In genomic region chr13:98205771-98206545, GRCm38 (mm10) we compare ENCODE assay signal across 8 mouse cellular contexts. TPM values are rescaled to one million over a fixed set of nuclear protein-coding genes. Genes with fewer than 3 reads are reported as not detected.
DNase-seq lines count a peak whose midpoint lies in the region; ATAC-seq and TF ChIP-seq lines count a peak whose summit lies in the region.

TSS of gene Arhgef28 (minus strand) at chr13:98206439.

- no peaks in the 10 kb centered on the region for H3K36me3 ChIP-seq in C2C12 (ENCODE audit: control insufficient read depth, insufficient read depth)
- no peaks in the 10 kb centered on the region for H3K36me3 ChIP-seq in forebrain, embryonic 14.5 days (ENCODE audit: control insufficient read depth, insufficient read depth, low read length)
- no peaks in the 10 kb centered on the region for H3K36me3 ChIP-seq in thymus, adult 2 months (ENCODE audit: control insufficient read depth, insufficient read depth, low read length)

- peak; percentile 34 for DNase-seq in c-Kit-positive CD71-negative TER-119-negative erythroid progenitor cells, embryonic 14.5 days (ENCODE audit: low read depth)
- peak; percentile 59 for DNase-seq in forebrain, embryonic 14.5 days (ENCODE audit: low spot score)
- DNase-seq in heart, postnatal 14 days: peak; percentile 77 to 81
- DNase-seq in layer of hippocampus, adult 18-20 months (ENCODE audit: low spot score in 2 of 2): peak in 1 of 2 experiments; percentile 70
- peak; percentile 78 to 87 for DNase-seq in lung, adult 18-20 months
- DNase-seq in thymus, adult 2 months: peak; percentile 40

- H3K79me3 ChIP-seq in C2C12 (ENCODE audit: low read depth): no peaks in the 10 kb centered on the region

- WGBS in forebrain, embryonic 14.5 days: 0% methylated on average over 57 of the region's 76 CpGs
- 1% methylated on average over 74 of the region's 76 CpGs for WGBS in olfactory bulb, adult 2 months
- 1% methylated on average over 74 of the region's 76 CpGs for WGBS in thymus, adult 2 months

- no peaks in the 10 kb centered on the region for H3K27me3 ChIP-seq in C2C12 (ENCODE audit: control insufficient read depth, insufficient read depth, insufficient read length)
- peaks cover 7% of the 10 kb centered on the region; the same call in 1 of the 2 replicates for H3K27me3 ChIP-seq in forebrain, embryonic 14.5 days (replicated peaks; ENCODE audit: control insufficient read depth, insufficient read depth, low read length)
- peaks cover 4% of the 10 kb centered on the region; the same call in 1 of the 2 replicates for H3K27me3 ChIP-seq in thymus, adult 2 months (ENCODE audit: control insufficient read depth, insufficient read depth, low read length)

- no peaks in the 10 kb centered on the region for H3K9me3 ChIP-seq in forebrain, embryonic 14.5 days (replicated peaks; ENCODE audit: control insufficient read depth, low read length)

- peak within 1 kb of the TSS; percentile 57 for H3ac ChIP-seq in C2C12 (ENCODE audit: control insufficient read depth, insufficient read length, low read depth)

- peak within 1 kb of the TSS; percentile 98 for H3K4me2 ChIP-seq in forebrain, embryonic 14.5 days (ENCODE audit: low read length)

- peak within 1 kb of the TSS; percentile 72 for H3K9ac ChIP-seq in forebrain, embryonic 14.5 days (ENCODE audit: low read length)

- H3K79me2 ChIP-seq in C2C12 (ENCODE audit: control insufficient read depth, insufficient read depth): no peaks in the 10 kb centered on the region

- TF ChIP-seq POLR2A in olfactory bulb, adult 2 months (IDR thresholded peaks at IDR 0.05; ENCODE audit: insufficient read depth, low read depth, low read length): no peak
- TF ChIP-seq POLR2A in thymus, adult 2 months (IDR thresholded peaks at IDR 0.05; ENCODE audit: control insufficient read depth, extremely low read depth, insufficient read depth, low read length, poor library complexity): no peak

- peak; percentile 61 for TF ChIP-seq CTCF in C2C12 (IDR thresholded peaks at IDR 0.05; ENCODE audit: control insufficient read depth, insufficient read depth, insufficient read length)
- peak; percentile 10; the same call in 1 of the 2 replicates for TF ChIP-seq CTCF in olfactory bulb, adult 2 months (IDR thresholded peaks at IDR 0.05; ENCODE audit: insufficient read depth, low read depth, low read length)
- 0 out of 2 replicates have a peak, but pooled peaks have one; percentile 32 for TF ChIP-seq CTCF in thymus, adult 2 months (IDR thresholded peaks at IDR 0.05; ENCODE audit: borderline replicate concordance, control insufficient read depth, extremely low read depth, insufficient read depth, low read length, poor library complexity)

- H3K4me3 ChIP-seq in C2C12 (ENCODE audit: insufficient read depth, poor library complexity, severe bottlenecking): peak within 1 kb of the TSS; percentile 23
- peak within 1 kb of the TSS; percentile 57 for H3K4me3 ChIP-seq in forebrain, embryonic 14.5 days (ENCODE audit: low read depth, low read length)
- H3K4me3 ChIP-seq in olfactory bulb, adult 2 months (ENCODE audit: insufficient read depth, low read depth, low read length): peak within 1 kb of the TSS; percentile 45
- H3K4me3 ChIP-seq in thymus, adult 2 months (ENCODE audit: control insufficient read depth, insufficient read depth, low read length): peak within 1 kb of the TSS; percentile 37

- 0 out of 2 replicates have a peak, but pooled peaks cover 2% of the 10 kb centered on the region for H3K4me1 ChIP-seq in forebrain, embryonic 14.5 days (ENCODE audit: control insufficient read depth, insufficient read depth, low read length)
- H3K4me1 ChIP-seq in olfactory bulb, adult 2 months (ENCODE audit: control insufficient read depth, insufficient read depth, low read length): peaks cover 9% of the 10 kb centered on the region
- H3K4me1 ChIP-seq in thymus, adult 2 months (replicated peaks; ENCODE audit: control insufficient read depth, insufficient read depth, low read length): 0 out of 2 replicates have a peak, but pooled peaks cover 5% of the 10 kb centered on the region

- peak; percentile 85 for ATAC-seq in forebrain, embryonic 14.5 days

- H3K27ac ChIP-seq in forebrain, embryonic 14.5 days (ENCODE audit: low read depth, low read length): peak within 1 kb of the TSS; percentile 9; the same call in 1 of the 2 replicates
- no peak within 1 kb of the TSS for H3K27ac ChIP-seq in olfactory bulb, adult 2 months (ENCODE audit: insufficient read depth, low read depth, low read length)
- no peak within 1 kb of the TSS for H3K27ac ChIP-seq in thymus, adult 2 months (ENCODE audit: control insufficient read depth, insufficient read depth, low read length)

- intact Hi-C loops in heart, postnatal 14 days (cut with DNase I): loop anchor here (5.0 kb wide), 2 partner anchors 74 to 174 kb away; no protein-coding TSS in a partner anchor

TF ChIP-seq in C2C12, 6 proteins besides CTCF, POLR2A, EP300 and RAD21:
- no peak for TF ChIP-seq USF1 (IDR thresholded peaks at IDR 0.05; ENCODE audit: low read depth)
- no peak for TF ChIP-seq MAX (IDR thresholded peaks at IDR 0.05)
- TF ChIP-seq MYOG (IDR thresholded peaks at IDR 0.05; ENCODE audit: control insufficient read depth, extremely low read depth, insufficient read length): no peak
- TF ChIP-seq CEBPB (IDR thresholded peaks at IDR 0.05; ENCODE audit: low read depth): no peak
- no peak for TF ChIP-seq FOSL1 (IDR thresholded peaks at IDR 0.05; ENCODE audit: insufficient read depth, low read length, poor library complexity, severe bottlenecking)
- TF ChIP-seq MYOD1 (IDR thresholded peaks at IDR 0.05; ENCODE audit: control insufficient read depth, insufficient read length, low read depth): no peak

RNA-seq across cellular contexts. Expression of gene Arhgef28, which starts in this region (rescaled TPM):
- polyA plus RNA-seq in C2C12 (2012; fragmentation: generic; extraction: Trizol): 1.1 TPM
- 9.9 and 10.9 TPM in 2 replicates for polyA plus RNA-seq in forebrain, embryonic 14.5 days (2014; fragmentation: Nextera tagmentation; extraction: Ambion mirVana)
- total RNA-seq in heart, postnatal 14 days (2021): 1 to 10 TPM; 6.5 to 6.9 TPM
- 100 to 1,000 TPM in 1 of 2 experiments, 10 to 100 TPM in 1; 94.9 to 103 TPM for total RNA-seq in layer of hippocampus, adult 18-20 months (2021)
- not detected in 2 replicates for polyA plus RNA-seq in olfactory bulb, adult 2 months (2012; ENCODE audit: insufficient read depth, insufficient read length, low replicate concordance, missing spikeins)
- 1.7 and 2.0 TPM in 2 replicates for polyA plus RNA-seq in thymus, adult 2 months (2012; rRNA removed)

Comparison
In these comparisons a context has a peak if more than half of its experiments do, and no peak if none do; other contexts are left out.
1. RNA of gene Arhgef28 (total RNA-seq): 94.9 to 103 TPM in layer of hippocampus, adult 18-20 months; 6.5 to 6.9 TPM in heart, postnatal 14 days; every median in the first group is over 10 times any median in the second.
2. CTCF ChIP-seq: peak in every context shown above with its lines; median percentile 61 in C2C12; 32 in thymus, adult 2 months; 10 in olfactory bulb, adult 2 months.
3. Peak in every context shown above with its lines, with median percentiles within 50 percentile points of each other: H3K4me3 ChIP-seq.